Mouse (Mus musculus) MEL (cell line): ENCODE data around the gene Sik3.

ENCODE experiments used
- E2F4 ChIP-seq: IDR thresholded peaks from 2 replicates; pipeline ENCODE4 v1.6.1; 2011; ENCODE audit warnings: low read depth, low read length, improper control_type of control experiment, borderline replicate concordance
- MYC ChIP-seq: IDR thresholded peaks from 2 replicates; pipeline ENCODE4 v1.6.1; 2011; ENCODE audit warnings: low read depth, mild to moderate bottlenecking, low read length, improper control_type of control experiment, moderate library complexity
- TCF12 ChIP-seq: IDR thresholded peaks from 2 replicates; pipeline ENCODE4 v1.6.1; 2014; ENCODE audit warnings: low read depth, mild to moderate bottlenecking, inconsistent platforms, low read length, improper control_type of control experiment, moderate library complexity

DNA sequence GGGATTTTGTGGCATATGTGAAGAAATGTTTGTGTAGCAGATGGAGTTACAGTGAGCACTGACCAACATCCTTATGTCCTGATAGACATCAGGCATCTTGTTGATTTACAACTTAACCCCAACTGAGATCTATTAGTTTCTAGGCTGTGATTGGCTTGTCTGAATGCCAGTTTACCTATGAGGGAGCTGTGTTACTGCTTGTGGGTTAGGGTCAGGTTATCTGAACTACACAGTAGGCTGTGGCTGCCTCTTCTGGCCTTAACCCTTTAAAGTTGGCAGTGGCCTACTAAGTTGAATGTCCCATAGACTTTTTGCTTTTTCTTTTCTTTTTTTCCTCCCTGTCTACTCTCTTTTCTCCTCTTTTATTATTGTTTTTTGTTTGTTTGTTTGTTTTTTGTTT, 98.7 kb downstream of the Sik3 start:
- TF ChIP-seq TCF12 (peak; percentile 70), MYC (no peak), E2F4 (no peak)
